Mouse (Mus musculus): ENCODE measurements around the gene Lrrc4.

Lrrc4 gene

GRCm38 (mm10) chr6:28621961-28622360 lies 209.6 kb downstream of the Lrrc4 start:
- DNase-seq (ENCODE audit: low spot score in 2 of 2), result no peak

GRCm38 (mm10) chr6:28621431-28621830 lies 210.1 kb downstream of the Lrrc4 start:
- no peak for DNase-seq (ENCODE audit: low spot score in 2 of 2)

- peak in 1 of 2 experiments; percentile 42 for DNase-seq (ENCODE audit: low spot score in 2 of 2)
These were observed 212.8 kb downstream of the Lrrc4 start for GRCm38 (mm10) chr6:28618751-28619153.

GRCm38 (mm10) chr6:28618299-28618698 lies 213.2 kb downstream of the Lrrc4 start:
- DNase-seq (ENCODE audit: low spot score in 2 of 2), result no peak

- DNase-seq (ENCODE audit: low spot score in 2 of 2), result no peak
These were observed 215.6 kb downstream of the Lrrc4 start for GRCm38 (mm10) chr6:28615966-28616365.

- no peak for DNase-seq (ENCODE audit: low spot score in 2 of 2)
These were observed 216.1 kb downstream of the Lrrc4 start for GRCm38 (mm10) chr6:28615408-28615807.

GRCm38 (mm10) chr6:28614856-28615255 lies 216.7 kb downstream of the Lrrc4 start:
- DNase-seq (ENCODE audit: low spot score in 2 of 2), result no peak

GRCm38 (mm10) chr6:28613441-28613840 lies 218.1 kb downstream of the Lrrc4 start:
- DNase-seq (ENCODE audit: low spot score in 2 of 2), result no peak

Measured in urinary bladder, postnatal 36 days (tissue).